Mouse (Mus musculus) pancreas, adult 10 weeks (tissue): Measurements from ENCODE around the gene Sstr3. TPM values are rescaled to one million over a fixed set of nuclear protein-coding genes. Genes with fewer than 3 reads are reported as not detected.

Experiments
- polyA plus RNA-seq: library from polyadenylated mRNA; stranded (reverse); fragments of 350-450 nt; fragmentation: Illumina TruSeq; extraction: RNeasy Lipid Tissue Mini Kit (QIAGEN cat#74804); gene quantifications from one replicate; pipeline ENCODE4 v1.2.3, GENCODE M21; 2015; ENCODE audit warnings: low read depth, low replicate concordance; ENCODE audit not compliant: insufficient read depth

Sstr3 gene
- 3.4 TPM for polyA plus RNA-seq

DNA sequence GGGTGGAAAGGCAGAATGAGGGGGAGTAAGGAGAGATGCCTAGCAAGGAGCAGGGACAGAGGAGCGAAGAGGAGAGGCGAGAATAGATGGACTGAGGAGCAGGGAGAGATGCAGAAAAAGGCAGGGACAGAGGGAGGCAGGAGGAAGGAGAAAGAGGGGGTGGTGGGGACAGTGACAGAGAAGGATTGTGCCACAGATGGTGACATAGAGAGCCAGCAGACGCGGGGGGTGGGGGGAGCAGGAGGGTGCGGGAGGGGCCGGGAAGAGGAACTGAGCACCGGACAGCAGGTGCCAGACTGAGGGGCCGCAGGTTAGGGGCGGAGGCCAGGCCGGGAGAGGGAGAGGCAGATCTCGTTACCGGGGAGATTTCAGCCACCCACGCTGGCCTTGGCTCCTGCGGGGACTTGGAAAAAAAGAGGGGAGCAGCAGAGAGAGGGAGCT, at the start of gene Sstr3:
Gene Sstr3, minus strand, starts transcription at position 125 of the 441 bp plus-strand sequence.

DNA sequence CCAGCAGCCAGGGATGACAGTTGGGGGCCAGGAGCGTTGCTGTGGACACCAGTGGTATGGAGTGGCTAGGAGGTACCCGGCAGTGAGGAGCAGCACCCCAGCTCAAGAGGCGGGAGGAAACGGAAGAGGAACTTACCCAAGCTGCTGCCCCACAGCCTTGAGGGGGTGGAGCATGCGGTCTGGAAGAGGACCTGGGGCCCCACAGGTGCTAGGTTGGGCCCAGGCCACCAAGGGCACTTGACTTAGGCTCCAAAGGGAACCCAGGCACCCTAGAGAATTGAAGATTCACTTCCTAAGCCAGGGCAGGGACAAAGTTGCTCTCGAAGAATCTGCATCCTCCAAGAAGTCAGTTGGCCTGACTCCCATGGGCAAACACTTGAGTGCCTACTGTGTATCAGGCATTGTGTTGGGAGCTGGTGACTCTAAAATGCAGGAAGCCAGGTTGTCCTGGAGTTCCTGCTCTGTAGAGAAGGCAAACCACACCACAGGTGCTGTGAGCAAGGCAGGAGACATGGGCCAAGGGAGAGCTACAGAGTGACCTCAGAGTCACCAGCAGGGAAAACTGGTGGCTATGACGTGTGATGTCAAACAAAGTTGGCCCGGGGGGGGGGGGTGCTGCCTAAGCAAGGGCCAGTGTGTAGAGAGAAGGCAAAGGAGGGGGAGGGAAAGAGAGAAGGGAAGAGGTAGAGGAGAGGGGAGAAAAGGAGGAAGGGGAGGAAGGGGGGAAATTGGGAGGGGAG, 28.3 kb upstream of the Sstr3 start, which contains the start of gene Rac2:
Gene Rac2, minus strand, starts transcription at position 126 of the 740 bp plus-strand sequence.

DNA sequence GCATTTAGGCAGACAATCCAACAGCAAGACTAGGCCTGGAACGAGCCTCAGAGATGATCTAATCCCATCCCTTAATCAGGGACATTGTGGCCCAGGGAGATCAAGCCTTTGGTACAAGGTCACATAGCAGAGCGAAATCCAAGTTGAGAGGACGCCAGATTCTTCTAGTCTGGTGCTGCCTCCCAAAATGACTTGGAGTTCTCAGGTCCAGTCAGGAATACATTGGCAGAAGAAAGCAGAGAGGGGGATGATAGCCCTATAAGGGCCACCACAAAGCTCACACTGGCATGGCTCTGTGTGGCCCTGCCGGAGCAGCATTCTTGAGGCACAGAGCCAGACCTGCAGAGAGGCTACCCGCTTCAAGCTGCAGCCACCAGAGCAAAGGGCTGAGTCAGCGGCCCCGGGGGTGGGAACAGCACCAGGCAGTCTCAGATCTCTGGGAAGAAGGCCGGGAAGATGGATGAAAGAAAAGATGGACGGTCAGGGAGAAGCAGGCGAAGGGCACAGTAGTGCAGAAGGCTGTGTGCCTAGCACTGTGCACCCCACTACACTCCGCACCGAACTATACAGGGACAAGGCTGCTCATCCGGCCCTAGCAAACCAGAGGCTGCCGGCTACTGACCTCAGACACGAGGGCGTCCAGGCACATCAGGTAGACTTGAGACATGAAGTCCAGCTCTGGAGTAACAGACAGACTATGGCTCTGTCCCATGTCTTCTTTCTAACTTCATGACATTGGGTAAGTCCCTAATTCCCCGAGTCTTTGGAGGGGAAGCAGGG, 13.6 kb downstream of the Sstr3 start, which contains the start of gene C1qtnf6:
Gene C1qtnf6, minus strand, starts transcription at position 746 of the 780 bp plus-strand sequence.

DNA sequence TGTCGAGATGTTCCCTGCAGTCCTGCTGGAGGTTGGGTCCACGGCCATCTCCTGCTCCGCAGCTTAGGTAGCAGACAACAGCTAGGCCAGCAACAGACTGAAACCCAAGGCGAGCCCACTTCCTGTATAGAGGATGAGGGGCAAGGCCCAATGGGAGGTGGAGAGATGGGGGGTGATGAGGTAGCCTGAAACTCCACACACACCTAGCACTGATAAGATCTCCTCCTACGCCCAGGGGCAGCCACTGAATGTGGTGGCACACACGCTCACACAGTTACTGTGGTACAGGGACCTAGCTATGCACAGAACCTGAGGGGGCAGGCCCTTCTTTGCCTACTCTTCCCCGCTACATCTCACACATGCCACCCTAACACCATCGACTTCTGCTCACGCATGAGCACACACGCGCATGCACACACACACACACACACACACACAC, 49.5 kb downstream of the Sstr3 start, which contains the start of gene Il2rb:
Gene Il2rb, minus strand, starts transcription at position 304 of the 439 bp plus-strand sequence.

Other genes starting within 250 kb of the Sstr3 start
- 1.5 TPM for gene Csf2rb2, start 239.0 kb downstream of the Sstr3 start, polyA plus RNA-seq
- gene Csf2rb, start 218.9 kb downstream of the Sstr3 start, polyA plus RNA-seq = 5.7 TPM
- not detected for gene Tex33, start 148.8 kb downstream of the Sstr3 start, polyA plus RNA-seq
- 10.8 TPM for gene Tst, start 138.8 kb downstream of the Sstr3 start, polyA plus RNA-seq
- gene Mpst, start 138.3 kb downstream of the Sstr3 start, polyA plus RNA-seq = 10.4 TPM
- gene Kctd17, start 116.1 kb downstream of the Sstr3 start, polyA plus RNA-seq = 13.0 TPM
- gene Tmprss6, start 76.1 kb downstream of the Sstr3 start, polyA plus RNA-seq = 0.42 TPM
- not detected for gene Il2rb, start 49.4 kb downstream of the Sstr3 start, polyA plus RNA-seq
- 3.3 TPM for gene C1qtnf6, start 13.3 kb downstream of the Sstr3 start, polyA plus RNA-seq
- 2.2 TPM for gene Rac2, start 28.1 kb upstream of the Sstr3 start, polyA plus RNA-seq
- 4.9 TPM for gene Cyth4, start 52.4 kb upstream of the Sstr3 start, polyA plus RNA-seq
- gene Elfn2, start 174.1 kb upstream of the Sstr3 start, polyA plus RNA-seq = not detected
- 5.7 TPM for gene Mfng, start 228.8 kb upstream of the Sstr3 start, polyA plus RNA-seq